8 mouse cellular contexts compared by ENCODE assay signal in the genomic region with DNA sequence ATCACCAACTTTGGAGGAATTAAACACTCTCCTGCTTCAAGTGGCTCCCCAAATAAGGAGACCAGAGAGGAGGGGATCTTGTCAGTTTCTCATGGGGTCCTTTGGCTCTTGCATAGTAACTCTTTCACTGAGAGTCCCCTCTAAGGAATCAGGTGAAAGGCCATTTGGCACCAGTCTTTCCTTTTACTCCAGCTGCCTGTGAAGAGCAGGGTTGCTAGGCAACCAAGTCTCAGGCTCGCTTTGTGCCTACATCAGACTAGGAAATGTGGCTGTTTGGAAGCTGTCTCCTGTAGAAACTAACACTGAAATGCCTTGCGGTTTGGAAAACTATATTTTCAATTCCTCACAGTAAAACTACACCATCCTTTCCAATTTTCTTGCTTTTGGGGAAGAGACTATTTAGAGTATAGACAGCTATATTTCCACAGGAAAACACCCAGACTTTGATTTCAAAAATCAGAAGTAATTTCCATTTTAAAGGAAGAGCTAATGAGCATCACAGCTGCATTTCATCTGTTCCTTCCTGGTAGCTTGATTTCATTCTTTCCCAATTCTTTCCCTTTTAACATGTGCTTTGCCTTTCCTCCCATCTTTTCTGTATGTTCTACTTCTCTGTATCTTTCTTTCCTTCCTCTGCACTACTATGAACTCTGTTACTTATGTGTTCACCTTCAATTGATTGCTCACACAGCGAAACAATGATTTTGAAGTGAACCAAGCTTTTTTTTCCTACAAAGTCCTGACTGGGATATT.
DNase-seq lines count a peak whose midpoint lies in the region; ATAC-seq and TF ChIP-seq lines count a peak whose summit lies in the region.

No protein-coding gene starts in this region.

- peaks cover 15% of the 10 kb centered on the region for H3K4me1 ChIP-seq in forebrain, postnatal 0 days (ENCODE audit: insufficient read depth)
- peaks cover 8% of the 10 kb centered on the region; the same call in 1 of the 2 replicates for H3K4me1 ChIP-seq in neural tube, embryonic 12.5 days

- H3K4me2 ChIP-seq in forebrain, postnatal 0 days (ENCODE audit: low read depth) = no peak overlapping the region
- H3K4me2 ChIP-seq in neural tube, embryonic 12.5 days (replicated peaks) = peak overlapping the region; percentile 16; the same call in 1 of the 2 replicates

- no peak overlapping the region for H3K9ac ChIP-seq in forebrain, postnatal 0 days
- no peak overlapping the region for H3K9ac ChIP-seq in neural tube, embryonic 12.5 days

- WGBS in forebrain, postnatal 0 days = 4% methylated on average over 3 of the region's 3 CpGs
- 19% methylated on average over 3 of the region's 3 CpGs for WGBS in neural tube, embryonic 12.5 days

- ATAC-seq in forebrain, postnatal 0 days = peak; percentile 98
- ATAC-seq in neural tube, embryonic 12.5 days (ENCODE audit: low FRiP score, low read depth) = peak; percentile 94

- no peaks in the 10 kb centered on the region for H3K36me3 ChIP-seq in forebrain, postnatal 0 days (ENCODE audit: insufficient read depth)
- no peaks in the 10 kb centered on the region for H3K36me3 ChIP-seq in neural tube, embryonic 12.5 days

- H3K27ac ChIP-seq in forebrain, postnatal 0 days (ENCODE audit: low read depth, low read length) = peak overlapping the region; percentile 84
- no peak overlapping the region for H3K27ac ChIP-seq in neural tube, embryonic 12.5 days

- H3K4me3 ChIP-seq in forebrain, postnatal 0 days (ENCODE audit: low read depth, low read length) = no peak overlapping the region
- no peak overlapping the region for H3K4me3 ChIP-seq in neural tube, embryonic 12.5 days

- H3K9me3 ChIP-seq in forebrain, postnatal 0 days (ENCODE audit: low read length) = no peaks in the 10 kb centered on the region
- no peaks in the 10 kb centered on the region for H3K9me3 ChIP-seq in neural tube, embryonic 12.5 days

- peak; percentile 26 for DNase-seq in cerebellum, adult 9-10 months
- DNase-seq in cerebellum, adult 18-20 months = no peak
- peak; percentile 89 for DNase-seq in forebrain, postnatal 0 days
- peak; percentile 64 for DNase-seq in left cerebral cortex, adult 11 months (ENCODE audit: low spot score)
- DNase-seq in testis, postnatal 14 days (ENCODE audit: low spot score) = no peak
- DNase-seq in adrenal gland, adult 2 months = no peak
- DNase-seq in spleen, postnatal 10 days (ENCODE audit: low spot score in 2 of 2) = no peak

- TF ChIP-seq CTCF in forebrain, postnatal 0 days (IDR thresholded peaks at IDR 0.05; ENCODE audit: low read depth) = no peak

- no peaks in the 10 kb centered on the region for H3K27me3 ChIP-seq in forebrain, postnatal 0 days (ENCODE audit: insufficient read depth, low read length)
- H3K27me3 ChIP-seq in neural tube, embryonic 12.5 days (replicated peaks) = no peaks in the 10 kb centered on the region

Comparison
In these comparisons a context has a peak if more than half of its experiments do, and no peak if none do; other contexts are left out.
1. DNase-seq: peak in cerebellum, adult 9-10 months (single experiment), forebrain, postnatal 0 days (single experiment) and left cerebral cortex, adult 11 months (single experiment); none in cerebellum, adult 18-20 months (0 of 2), testis, postnatal 14 days (single experiment), adrenal gland, adult 2 months (single experiment) and spleen, postnatal 10 days (0 of 2).